Comparison of ENCODE assay signal across 17 mouse cellular contexts in genomic region chr4:87963055-87963772, GRCm38 (mm10).
"Had no signal": no experiment of that assay in that cellular context is flagged by ENCODE, and none has a peak within 500 bp of the region (broad histone marks: within the 10 kb centered on the region; RNA-seq: fewer than 3 reads in every experiment).

No protein-coding gene starts in this region.

- H3K9me3 ChIP-seq: limb, embryonic 12.5 days; liver, embryonic 13.5 days; lung, embryonic 15.5 days; megakaryocyte, embryonic 14.5 days; midbrain, embryonic 12.5 days; neural tube, embryonic 13.5 days had no signal

- H3K4me3 ChIP-seq: layer of hippocampus, adult 2 months; limb, embryonic 12.5 days; liver, embryonic 13.5 days; lung, embryonic 15.5 days; megakaryocyte, embryonic 14.5 days; midbrain, embryonic 12.5 days; neural tube, embryonic 13.5 days had no signal

- DNase-seq: kidney, adult 11 months; kidney, adult 9 months; liver; liver, embryonic 13.5 days; liver, postnatal 0 days; lung, postnatal 14 days; retina, postnatal 1 day; right cerebral cortex, postnatal 14 days; thymus, postnatal 36 days had no signal

- H3K27ac ChIP-seq: layer of hippocampus, adult 2 months; limb, embryonic 12.5 days; liver, embryonic 13.5 days; lung, embryonic 15.5 days; macrophage; midbrain, embryonic 12.5 days; neural tube, embryonic 13.5 days had no signal

- H3K9ac ChIP-seq: limb, embryonic 12.5 days; liver, embryonic 13.5 days; liver, postnatal 0 days; lung, embryonic 15.5 days; midbrain, embryonic 12.5 days; neural tube, embryonic 13.5 days had no signal

- H3K27me3 ChIP-seq: limb, embryonic 12.5 days; liver, embryonic 13.5 days; lung, embryonic 15.5 days; megakaryocyte, embryonic 14.5 days; midbrain, embryonic 12.5 days; neural tube, embryonic 13.5 days had no signal

- H3K4me2 ChIP-seq: limb, embryonic 12.5 days; liver, embryonic 13.5 days; lung, embryonic 15.5 days; midbrain, embryonic 12.5 days; neural tube, embryonic 13.5 days had no signal

- H3K36me3 ChIP-seq: limb, embryonic 12.5 days; liver, embryonic 13.5 days; lung, embryonic 15.5 days; midbrain, embryonic 12.5 days; neural tube, embryonic 13.5 days had no signal

- ATAC-seq: liver, postnatal 0 days; midbrain, embryonic 16.5 days had no signal
